21 mouse cellular contexts compared by ENCODE assay signal in the genomic region with DNA sequence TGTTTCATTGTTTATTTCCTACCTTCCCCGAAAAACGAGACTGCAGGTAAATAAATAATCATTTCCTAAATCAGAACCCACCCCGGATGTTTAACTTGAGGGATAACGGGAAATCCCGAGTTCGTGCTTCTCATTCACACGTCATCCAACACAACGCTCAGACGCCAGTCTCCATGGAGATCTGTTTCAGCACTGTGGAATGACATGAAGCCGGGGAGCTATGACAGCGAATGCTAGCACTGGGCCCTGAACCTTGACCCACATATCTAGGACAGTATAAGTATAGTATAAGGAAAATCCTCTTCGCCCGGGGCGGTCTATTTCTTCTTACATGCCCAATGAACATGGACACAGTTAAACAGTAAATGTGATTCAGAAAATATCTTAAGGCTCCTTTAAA.
DNase-seq lines count a peak whose midpoint lies in the region; ATAC-seq lines count a peak whose summit lies in the region.
"Had no signal": no experiment of that assay in that cellular context is flagged by ENCODE, and none has a peak within 500 bp of the region (broad histone marks: within the 10 kb centered on the region; RNA-seq: fewer than 3 reads in every experiment).

No protein-coding gene starts in this region.

- ATAC-seq in hindbrain, embryonic 11.5 days (ENCODE audit: low FRiP score), result peak; percentile 69; the same call in 1 of the 2 replicates
- no peak for ATAC-seq in hindbrain, embryonic 13.5 days (ENCODE audit: low FRiP score)
- ATAC-seq in midbrain, embryonic 11.5 days (ENCODE audit: low FRiP score), result peak; percentile 81
- peak; percentile 67; the same call in 1 of the 2 replicates for ATAC-seq in midbrain, embryonic 16.5 days
- ATAC-seq in megakaryocyte-erythroid progenitor cell, adult 5-6 weeks (replicated peaks; ENCODE audit: low FRiP score, low TSS enrichment, poor library complexity, severe bottlenecking), result no peak
- ATAC-seq: inflammation-experienced regulatory T-cells, adult 6 months had no signal

- WGBS in hindbrain, embryonic 11.5 days, result 80% methylated on average over 14 of the region's 14 CpGs
- WGBS in hindbrain, embryonic 13.5 days, result 64% methylated on average over 14 of the region's 14 CpGs
- 76% methylated on average over 14 of the region's 14 CpGs for WGBS in midbrain, embryonic 11.5 days
- 91% methylated on average over 14 of the region's 14 CpGs for WGBS in midbrain, embryonic 10.5 days
- 62% methylated on average over 14 of the region's 14 CpGs for WGBS in midbrain, embryonic 16.5 days

- H3K4me3 ChIP-seq in hindbrain, embryonic 11.5 days (ENCODE audit: low read depth, low read length), result no peak overlapping the region
- H3K4me3 ChIP-seq in hindbrain, embryonic 13.5 days, result no peak overlapping the region
- no peak overlapping the region for H3K4me3 ChIP-seq in midbrain, embryonic 11.5 days (ENCODE audit: low read depth, low read length)
- no peak overlapping the region for H3K4me3 ChIP-seq in midbrain, embryonic 10.5 days
- H3K4me3 ChIP-seq in midbrain, embryonic 16.5 days (ENCODE audit: low read depth, low read length), result no peak overlapping the region
- H3K4me3 ChIP-seq: embryonic facial prominence, embryonic 10.5 days; limb, embryonic 12.5 days; liver, embryonic 15.5 days had no signal

- H3K4me1 ChIP-seq in hindbrain, embryonic 11.5 days (replicated peaks; ENCODE audit: control insufficient read depth, insufficient read depth, low read length), result no peaks in the 10 kb centered on the region
- peaks cover 6% of the 10 kb centered on the region; the same call in 1 of the 2 replicates for H3K4me1 ChIP-seq in hindbrain, embryonic 13.5 days (replicated peaks)
- no peaks in the 10 kb centered on the region for H3K4me1 ChIP-seq in midbrain, embryonic 11.5 days (ENCODE audit: control insufficient read depth, insufficient read depth, low read length)
- H3K4me1 ChIP-seq in midbrain, embryonic 10.5 days, result peaks cover 19% of the 10 kb centered on the region; the same call in 1 of the 2 replicates
- peaks cover 8% of the 10 kb centered on the region; the same call in 1 of the 2 replicates for H3K4me1 ChIP-seq in midbrain, embryonic 16.5 days (ENCODE audit: control insufficient read depth, insufficient read depth, low read length)

- H3K36me3 ChIP-seq in hindbrain, embryonic 11.5 days (ENCODE audit: control insufficient read depth, insufficient read depth, low read length), result peaks cover 3% of the 10 kb centered on the region; the same call in 1 of the 2 replicates
- H3K36me3 ChIP-seq in hindbrain, embryonic 13.5 days, result peaks cover 38% of the 10 kb centered on the region
- peaks cover 8% of the 10 kb centered on the region; the same call in 1 of the 2 replicates for H3K36me3 ChIP-seq in midbrain, embryonic 11.5 days (ENCODE audit: control insufficient read depth, insufficient read depth, low read length)
- H3K36me3 ChIP-seq in midbrain, embryonic 10.5 days, result peaks cover 48% of the 10 kb centered on the region
- H3K36me3 ChIP-seq in midbrain, embryonic 16.5 days (ENCODE audit: control insufficient read depth, insufficient read depth, low read length), result peaks cover 19% of the 10 kb centered on the region; the same call in 1 of the 2 replicates

- H3K9ac ChIP-seq in hindbrain, embryonic 11.5 days (ENCODE audit: low read depth, low read length), result no peak overlapping the region
- no peak overlapping the region for H3K9ac ChIP-seq in hindbrain, embryonic 13.5 days
- H3K9ac ChIP-seq in midbrain, embryonic 11.5 days (ENCODE audit: low read length), result no peak overlapping the region
- no peak overlapping the region for H3K9ac ChIP-seq in midbrain, embryonic 16.5 days (ENCODE audit: low read depth, low read length)
- H3K9ac ChIP-seq: limb, embryonic 12.5 days; liver, embryonic 15.5 days had no signal

- H3K9me3 ChIP-seq in hindbrain, embryonic 11.5 days (ENCODE audit: control insufficient read depth, low read length), result no peaks in the 10 kb centered on the region
- no peaks in the 10 kb centered on the region for H3K9me3 ChIP-seq in hindbrain, embryonic 13.5 days
- H3K9me3 ChIP-seq in midbrain, embryonic 11.5 days (ENCODE audit: control insufficient read depth, low read length), result no peaks in the 10 kb centered on the region
- H3K9me3 ChIP-seq in midbrain, embryonic 10.5 days (replicated peaks), result no peaks in the 10 kb centered on the region
- no peaks in the 10 kb centered on the region for H3K9me3 ChIP-seq in midbrain, embryonic 16.5 days (replicated peaks; ENCODE audit: control insufficient read depth, low read length, poor library complexity, severe bottlenecking)
- H3K9me3 ChIP-seq: embryonic facial prominence, embryonic 10.5 days; limb, embryonic 12.5 days; liver, embryonic 15.5 days had no signal

- no peaks in the 10 kb centered on the region for H3K27me3 ChIP-seq in hindbrain, embryonic 11.5 days (ENCODE audit: control insufficient read depth, insufficient read depth, low read length)
- H3K27me3 ChIP-seq in hindbrain, embryonic 13.5 days, result no peaks in the 10 kb centered on the region
- no peaks in the 10 kb centered on the region for H3K27me3 ChIP-seq in midbrain, embryonic 11.5 days (ENCODE audit: control insufficient read depth, insufficient read depth, low read length)
- no peaks in the 10 kb centered on the region for H3K27me3 ChIP-seq in midbrain, embryonic 10.5 days (ENCODE audit: low read depth, poor library complexity, severe bottlenecking)
- H3K27me3 ChIP-seq in midbrain, embryonic 16.5 days (ENCODE audit: control insufficient read depth, insufficient read depth, low read depth, low read length), result no peaks in the 10 kb centered on the region
- H3K27me3 ChIP-seq: limb, embryonic 12.5 days; liver, embryonic 15.5 days had no signal

- H3K4me2 ChIP-seq in hindbrain, embryonic 11.5 days (replicated peaks; ENCODE audit: low read depth, low read length), result no peak overlapping the region
- H3K4me2 ChIP-seq in hindbrain, embryonic 13.5 days, result no peak overlapping the region
- H3K4me2 ChIP-seq in midbrain, embryonic 11.5 days, result no peak overlapping the region
- H3K4me2 ChIP-seq in midbrain, embryonic 16.5 days (ENCODE audit: low read length), result no peak overlapping the region
- H3K4me2 ChIP-seq: limb, embryonic 12.5 days; liver, embryonic 15.5 days had no signal

- H3K27ac ChIP-seq in hindbrain, embryonic 11.5 days (ENCODE audit: low read depth, low read length), result no peak overlapping the region
- no peak overlapping the region for H3K27ac ChIP-seq in hindbrain, embryonic 13.5 days
- H3K27ac ChIP-seq in midbrain, embryonic 11.5 days (ENCODE audit: low read depth, low read length), result no peak overlapping the region
- H3K27ac ChIP-seq in midbrain, embryonic 10.5 days (replicated peaks), result no peak overlapping the region
- H3K27ac ChIP-seq in midbrain, embryonic 16.5 days (ENCODE audit: low read length), result no peak overlapping the region
- H3K27ac ChIP-seq: embryonic facial prominence, embryonic 10.5 days; limb, embryonic 12.5 days; liver, embryonic 15.5 days; stomach, postnatal 0 days had no signal

- peak; percentile 27 for DNase-seq in hindbrain, embryonic 11.5 days (ENCODE audit: low spot score)
- no peak for DNase-seq in midbrain, embryonic 11.5 days (ENCODE audit: low spot score, missing footprints)
- no peak for DNase-seq in midbrain, embryonic 10.5 days (ENCODE audit: low spot score)
- DNase-seq in brain, adult 2 months (ENCODE audit: low read depth, low spot score), result peak; percentile 53
- no peak for DNase-seq in cerebellum, adult 18-20 months
- DNase-seq: cerebellum, adult 11 months; cerebellum, postnatal 36 days; gastrocnemius, postnatal 14 days; kidney, postnatal 4 days; layer of hippocampus, adult 9-11 months; lung, postnatal 36 days; retina, postnatal 1 day; right cerebral cortex, postnatal 4 days had no signal

Comparison
In these comparisons a context has a peak if more than half of its experiments do, and no peak if none do; other contexts are left out.
1. ATAC-seq: peak in hindbrain, embryonic 11.5 days (single experiment), midbrain, embryonic 11.5 days (single experiment) and midbrain, embryonic 16.5 days (single experiment); none in hindbrain, embryonic 13.5 days (single experiment) and megakaryocyte-erythroid progenitor cell, adult 5-6 weeks (single experiment).
2. DNase-seq: peak in hindbrain, embryonic 11.5 days (single experiment) and brain, adult 2 months (single experiment); none in midbrain, embryonic 11.5 days (single experiment), midbrain, embryonic 10.5 days (single experiment) and cerebellum, adult 18-20 months (0 of 2).